Mouse (Mus musculus): Measurements from ENCODE around the gene Pik3c2g.

Pik3c2g gene

GRCm38 (mm10) chr6:139586892-139587291, at the start of gene Pik3c2g:
TSS of gene Pik3c2g (plus strand) at chr6:139587221.
- no peak for DNase-seq (ENCODE audit: low spot score in 2 of 2)

- peak in 1 of 2 experiments; percentile 33 for DNase-seq (ENCODE audit: low spot score in 2 of 2)
Measured at GRCm38 (mm10) chr6:139538469-139538868, 48.6 kb upstream of the Pik3c2g start.

GRCm38 (mm10) chr6:139555537-139556179, 31.4 kb upstream of the Pik3c2g start:
- DNase-seq (ENCODE audit: low spot score in 2 of 2) = no peak

GRCm38 (mm10) chr6:139569211-139569610, 17.8 kb upstream of the Pik3c2g start:
- no peak for DNase-seq (ENCODE audit: low spot score in 2 of 2)

- DNase-seq (ENCODE audit: low spot score in 2 of 2) = no peak
Measured at GRCm38 (mm10) chr6:139575854-139576253, 11.2 kb upstream of the Pik3c2g start.

- no peak for DNase-seq (ENCODE audit: low spot score in 2 of 2)
Measured at GRCm38 (mm10) chr6:139576261-139577014, 10.6 kb upstream of the Pik3c2g start.

- no peak for DNase-seq (ENCODE audit: low spot score in 2 of 2)
Measured at GRCm38 (mm10) chr6:139577026-139577861, 9.8 kb upstream of the Pik3c2g start.

- no peak for DNase-seq (ENCODE audit: low spot score in 2 of 2)
Measured at GRCm38 (mm10) chr6:139587478-139587877, 457 bp downstream of the Pik3c2g start.

GRCm38 (mm10) chr6:139588409-139588808, 1.4 kb downstream of the Pik3c2g start:
- DNase-seq (ENCODE audit: low spot score in 2 of 2) = no peak

- DNase-seq (ENCODE audit: low spot score in 2 of 2) = peak; percentile 68 to 78
Measured at GRCm38 (mm10) chr6:139589291-139589690, 2.3 kb downstream of the Pik3c2g start.

- no peak for DNase-seq (ENCODE audit: low spot score in 2 of 2)
Measured at GRCm38 (mm10) chr6:139589854-139590253, 2.8 kb downstream of the Pik3c2g start.

- DNase-seq (ENCODE audit: low spot score in 2 of 2) = no peak
Measured at GRCm38 (mm10) chr6:139592081-139592480, 5.1 kb downstream of the Pik3c2g start.

- DNase-seq (ENCODE audit: low spot score in 2 of 2) = no peak
Measured at GRCm38 (mm10) chr6:139596433-139596832, 9.4 kb downstream of the Pik3c2g start.

GRCm38 (mm10) chr6:139599216-139599615, 12.2 kb downstream of the Pik3c2g start:
- DNase-seq (ENCODE audit: low spot score in 2 of 2) = no peak

GRCm38 (mm10) chr6:139618774-139619173, 31.8 kb downstream of the Pik3c2g start:
- DNase-seq (ENCODE audit: low spot score in 2 of 2) = peak in 1 of 2 experiments; percentile 44

GRCm38 (mm10) chr6:139624756-139625155, 37.7 kb downstream of the Pik3c2g start:
- DNase-seq (ENCODE audit: low spot score in 2 of 2) = no peak

GRCm38 (mm10) chr6:139634561-139634960, 47.5 kb downstream of the Pik3c2g start:
- DNase-seq (ENCODE audit: low spot score in 2 of 2) = no peak

GRCm38 (mm10) chr6:139655399-139655798, 68.4 kb downstream of the Pik3c2g start:
- DNase-seq (ENCODE audit: low spot score in 2 of 2) = peak; percentile 37 to 66

GRCm38 (mm10) chr6:139662462-139662861, 75.4 kb downstream of the Pik3c2g start:
- peak; percentile 35 to 47 for DNase-seq (ENCODE audit: low spot score in 2 of 2)

GRCm38 (mm10) chr6:139718416-139718984, 131.5 kb downstream of the Pik3c2g start:
- no peak for DNase-seq (ENCODE audit: low spot score in 2 of 2)

- DNase-seq (ENCODE audit: low spot score in 2 of 2) = no peak
Measured at GRCm38 (mm10) chr6:139719639-139720221, 132.7 kb downstream of the Pik3c2g start.
